ENCODE assay signal across 9 mouse cellular contexts in the genomic region with DNA sequence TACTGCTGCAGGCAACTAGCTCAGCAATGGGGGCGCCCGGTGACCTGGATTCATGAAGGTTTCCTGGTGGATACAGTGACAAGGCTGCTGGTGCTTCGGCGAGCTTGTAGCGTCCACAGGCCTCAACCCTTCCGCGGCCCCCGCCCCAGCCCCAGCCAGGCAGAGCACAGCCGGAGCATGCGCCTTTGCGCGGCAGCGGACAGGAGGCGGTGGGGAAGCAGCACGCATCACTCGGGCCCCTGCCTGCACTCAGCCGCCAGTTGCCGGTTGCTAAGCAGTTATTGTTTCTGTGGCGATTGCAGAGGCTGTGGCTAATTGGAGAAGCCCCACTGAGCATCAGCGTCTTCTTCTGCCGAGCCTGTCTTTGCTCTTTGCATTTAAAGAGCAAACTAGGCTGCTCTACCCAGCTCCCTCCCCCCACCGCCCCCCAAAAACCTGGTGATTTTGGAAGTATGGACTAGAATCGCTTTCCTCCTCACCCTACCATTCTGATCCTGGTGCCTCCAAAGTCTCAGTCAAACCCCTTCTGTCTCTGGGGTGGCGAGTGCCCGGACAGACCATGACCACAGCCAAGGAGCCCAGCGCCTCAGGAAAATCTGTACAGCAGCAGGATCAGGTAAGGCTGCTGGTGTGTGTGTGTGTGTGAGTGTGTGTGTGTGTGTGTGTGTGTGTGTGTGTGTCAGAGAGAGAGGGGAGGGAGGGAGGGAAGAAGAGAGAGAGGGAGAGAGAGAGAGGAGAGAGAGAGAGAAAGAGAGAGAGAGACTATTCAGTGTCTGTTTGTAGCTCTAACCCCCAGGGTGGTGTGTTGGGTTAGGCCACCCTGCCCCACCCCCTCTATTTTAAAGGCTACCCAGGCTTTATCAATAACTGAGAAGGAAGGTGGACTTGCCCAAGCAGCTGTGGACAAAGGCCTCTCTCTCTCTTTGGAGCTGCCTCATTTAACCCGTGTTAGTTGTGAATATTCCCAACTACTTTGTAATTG.
A peak's percentile ranks its signal among the peaks of the same experiment; 100 is the strongest.
DNase-seq lines count a peak whose midpoint lies in the region; ATAC-seq lines count a peak whose summit lies in the region.
"Had no signal": no experiment of that assay in that cellular context is flagged by ENCODE, and none has a peak within 500 bp of the region (broad histone marks: within the 10 kb centered on the region; RNA-seq: fewer than 3 reads in every experiment).

No protein-coding gene starts in this region.

- peak; percentile 6 for DNase-seq in kidney, postnatal 10 days
- no peak for DNase-seq in kidney, postnatal 25 days
- DNase-seq in embryo, embryonic 10 days (ENCODE audit: low spot score) = peak; percentile 73
- DNase-seq in limb, embryonic 10.5 days (ENCODE audit: low spot score) = peak; percentile 71
- DNase-seq in right cerebral cortex, adult 2 months (ENCODE audit: low spot score in 2 of 2) = peak; percentile 82 to 83
- no peak for DNase-seq in spleen, adult 12 weeks (ENCODE audit: low spot score)
- DNase-seq in thymus, postnatal 0 days (ENCODE audit: low spot score) = no peak

- H3K4me1 ChIP-seq in hindbrain, embryonic 12.5 days = peaks cover 27% of the 10 kb centered on the region
- peaks cover 7% of the 10 kb centered on the region for H3K4me1 ChIP-seq in limb, embryonic 10.5 days

- H3K4me2 ChIP-seq in hindbrain, embryonic 12.5 days (replicated peaks) = peak overlapping the region; percentile 58

- no peaks in the 10 kb centered on the region for H3K36me3 ChIP-seq in hindbrain, embryonic 12.5 days
- H3K36me3 ChIP-seq in limb, embryonic 10.5 days = no peaks in the 10 kb centered on the region

- H3K27me3 ChIP-seq in hindbrain, embryonic 12.5 days = no peaks in the 10 kb centered on the region
- peaks cover 19% of the 10 kb centered on the region for H3K27me3 ChIP-seq in limb, embryonic 10.5 days (ENCODE audit: low read depth, poor library complexity, severe bottlenecking)

- peak overlapping the region; percentile 69 for H3K9ac ChIP-seq in hindbrain, embryonic 12.5 days

- peak; percentile 95 for ATAC-seq in hindbrain, embryonic 12.5 days (ENCODE audit: low FRiP score)

- peak overlapping the region; percentile 40 for H3K4me3 ChIP-seq in hindbrain, embryonic 12.5 days
- peak overlapping the region; percentile 39 for H3K4me3 ChIP-seq in limb, embryonic 10.5 days

- peak overlapping the region; percentile 85 for H3K27ac ChIP-seq in hindbrain, embryonic 12.5 days
- H3K27ac ChIP-seq in limb, embryonic 10.5 days = peak overlapping the region; percentile 50
- H3K27ac ChIP-seq: macrophage had no signal

- H3K9me3 ChIP-seq in hindbrain, embryonic 12.5 days (replicated peaks) = no peaks in the 10 kb centered on the region
- no peaks in the 10 kb centered on the region for H3K9me3 ChIP-seq in limb, embryonic 10.5 days (replicated peaks)

- WGBS in hindbrain, embryonic 12.5 days = 7% methylated on average over 27 of the region's 27 CpGs
- WGBS in limb, embryonic 10.5 days = 11% methylated on average over 27 of the region's 27 CpGs

Comparison
In these comparisons a context has a peak if more than half of its experiments do, and no peak if none do; other contexts are left out.
1. DNase-seq: peak in kidney, postnatal 10 days (single experiment), embryo, embryonic 10 days (single experiment), limb, embryonic 10.5 days (single experiment) and right cerebral cortex, adult 2 months (2 of 2); none in kidney, postnatal 25 days (0 of 2), spleen, adult 12 weeks (single experiment) and thymus, postnatal 0 days (single experiment).